Mouse (Mus musculus): ENCODE measurements around the gene Hspa12b. TPM values are rescaled to one million over a fixed set of nuclear protein-coding genes. Genes with fewer than 3 reads are reported as not detected.

The Hspa12b gene
- total and polyA plus RNA-seq, 3 experiments: 0.98 to 2.9 (median 2.2) TPM

DNA sequence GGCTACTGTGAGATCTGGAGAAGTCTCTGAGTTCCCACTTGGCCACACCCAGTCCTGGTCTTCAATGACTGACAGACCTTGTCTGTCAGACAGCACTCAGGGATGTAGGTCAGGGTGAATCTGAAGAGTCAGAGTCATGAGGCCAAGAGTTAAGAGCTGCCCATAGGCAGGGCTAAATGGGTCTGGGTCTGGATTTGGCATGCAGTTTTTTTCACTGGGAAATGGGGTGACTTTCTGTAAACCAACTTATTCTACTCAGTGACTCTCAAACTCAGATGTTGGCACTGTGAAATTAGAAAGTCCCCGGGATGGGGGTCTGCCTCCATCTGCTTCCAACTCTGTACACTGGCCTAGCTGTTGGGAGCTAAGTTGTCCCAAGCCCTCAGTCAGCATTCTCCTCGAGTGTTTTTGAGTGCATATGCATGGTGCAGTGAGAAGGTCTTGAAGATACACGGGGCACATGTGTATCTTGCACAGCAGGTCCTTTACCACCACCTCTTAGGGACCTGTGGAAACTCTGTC is 1.6 kb downstream of the Hspa12b start:
- Histone ChIP-seq H3K9me3 (replicated peaks) (no peaks in the 10 kb centered on the region), H3K4me3 (ENCODE audit: low read depth, low read length) (no peak overlapping the region), H3K36me3 (replicated peaks) (no peaks in the 10 kb centered on the region), H3K27me3 (ENCODE audit: insufficient read depth, low read length) (peaks cover 18% of the 10 kb centered on the region), H3K4me1 (ENCODE audit: insufficient read depth, low read depth, low read length) (peaks cover 72% of the 10 kb centered on the region)
- ATAC-seq (ENCODE audit: extremely low read depth, insufficient number of reproducible peaks, low FRiP score, poor library complexity, severe bottlenecking) (no peak), DNase-seq (ENCODE audit: low spot score) (no peak)
- no peak for TF ChIP-seq GATA2 (IDR thresholded peaks at IDR 0.05; ENCODE audit: borderline replicate concordance, low read depth, low read length)

DNA sequence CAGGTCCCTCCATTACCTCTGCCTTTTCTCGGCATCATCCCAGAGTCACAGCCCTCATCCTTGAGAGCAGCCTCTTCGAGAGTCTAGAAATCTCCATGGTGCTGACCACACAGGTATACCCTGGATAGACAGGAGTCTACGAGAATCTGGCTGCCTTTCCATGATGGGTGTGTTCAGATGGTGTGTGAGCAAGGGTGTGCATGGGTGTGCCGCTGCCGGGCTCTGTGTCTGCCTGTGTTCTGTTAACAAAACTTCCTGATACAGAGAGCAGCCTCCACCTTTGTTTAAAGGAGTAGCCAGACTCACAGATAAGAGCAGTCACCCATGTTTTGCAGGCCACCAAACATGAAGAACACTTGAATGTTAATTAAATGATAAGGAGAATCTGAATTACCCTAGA is 2.8 kb downstream of the Hspa12b start:
- ATAC-seq (ENCODE audit: extremely low read depth, insufficient number of reproducible peaks, low FRiP score, poor library complexity, severe bottlenecking): no peak
- H3K4me1 ChIP-seq (ENCODE audit: insufficient read depth, low read depth, low read length): peaks cover 70% of the 10 kb centered on the region
- TF ChIP-seq GATA2 (IDR thresholded peaks at IDR 0.05; ENCODE audit: borderline replicate concordance, low read depth, low read length): no peak
- no peak for TF ChIP-seq TAL1 (conservative IDR thresholded peaks at IDR 0.05; ENCODE audit: low read depth, low read length)
- TF ChIP-seq CTCF (IDR thresholded peaks at IDR 0.05; ENCODE audit: low read depth, low read length): no peak
- TF ChIP-seq POLR2AphosphoS5 (IDR thresholded peaks at IDR 0.05; ENCODE audit: insufficient replicate concordance, low read depth, low read length): no peak
- no peak for TF ChIP-seq GATA1 (IDR thresholded peaks at IDR 0.05; ENCODE audit: borderline replicate concordance, low read length)
- peaks cover 4% of the 10 kb centered on the region for H3K36me3 ChIP-seq (replicated peaks)
- DNase-seq (ENCODE audit: low spot score): no peak
- H3K9me3 ChIP-seq (replicated peaks): no peaks in the 10 kb centered on the region
- H3K4me3 ChIP-seq (ENCODE audit: low read depth, low read length): no peak overlapping the region
- peaks cover 11% of the 10 kb centered on the region; the same call in 1 of the 2 replicates for H3K27me3 ChIP-seq (ENCODE audit: insufficient read depth, low read length)

DNA sequence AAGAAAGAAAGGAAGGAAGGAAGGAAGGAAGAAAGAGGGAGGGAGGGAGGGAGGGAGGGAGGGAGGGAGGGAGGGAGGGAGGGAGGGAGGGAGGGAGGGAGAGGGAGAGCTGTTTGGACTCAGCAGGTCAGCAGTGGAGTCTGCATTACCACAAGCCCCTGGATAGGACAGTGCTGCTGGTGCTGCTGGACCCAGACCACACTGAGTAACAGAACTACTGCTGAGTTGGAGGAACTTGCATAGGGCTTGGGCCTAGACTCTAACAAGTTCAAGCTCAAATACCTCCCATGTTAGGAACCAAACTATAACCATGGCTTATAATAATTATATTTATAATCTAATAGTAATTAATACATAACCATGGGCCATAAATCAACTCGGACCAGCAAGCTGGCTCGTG is 3.8 kb downstream of the Hspa12b start:
- H3K36me3 ChIP-seq (replicated peaks): peaks cover 5% of the 10 kb centered on the region
- H3K27me3 ChIP-seq (ENCODE audit: insufficient read depth, low read length): peaks cover 6% of the 10 kb centered on the region; the same call in 1 of the 2 replicates
- no peak overlapping the region for H3K4me3 ChIP-seq (ENCODE audit: low read depth, low read length)
- TF ChIP-seq POLR2AphosphoS5 (IDR thresholded peaks at IDR 0.05; ENCODE audit: insufficient replicate concordance, low read depth, low read length) (no peak), CTCF (IDR thresholded peaks at IDR 0.05; ENCODE audit: low read depth, low read length) (no peak), TAL1 (conservative IDR thresholded peaks at IDR 0.05; ENCODE audit: low read depth, low read length) (no peak), GATA1 (IDR thresholded peaks at IDR 0.05; ENCODE audit: borderline replicate concordance, low read length) (no peak), GATA2 (IDR thresholded peaks at IDR 0.05; ENCODE audit: borderline replicate concordance, low read depth, low read length) (no peak)
- H3K4me1 ChIP-seq (ENCODE audit: insufficient read depth, low read depth, low read length): peaks cover 73% of the 10 kb centered on the region
- no peak for ATAC-seq (ENCODE audit: extremely low read depth, insufficient number of reproducible peaks, low FRiP score, poor library complexity, severe bottlenecking)
- no peak for DNase-seq (ENCODE audit: low spot score)
- H3K9me3 ChIP-seq (replicated peaks): no peaks in the 10 kb centered on the region

DNA sequence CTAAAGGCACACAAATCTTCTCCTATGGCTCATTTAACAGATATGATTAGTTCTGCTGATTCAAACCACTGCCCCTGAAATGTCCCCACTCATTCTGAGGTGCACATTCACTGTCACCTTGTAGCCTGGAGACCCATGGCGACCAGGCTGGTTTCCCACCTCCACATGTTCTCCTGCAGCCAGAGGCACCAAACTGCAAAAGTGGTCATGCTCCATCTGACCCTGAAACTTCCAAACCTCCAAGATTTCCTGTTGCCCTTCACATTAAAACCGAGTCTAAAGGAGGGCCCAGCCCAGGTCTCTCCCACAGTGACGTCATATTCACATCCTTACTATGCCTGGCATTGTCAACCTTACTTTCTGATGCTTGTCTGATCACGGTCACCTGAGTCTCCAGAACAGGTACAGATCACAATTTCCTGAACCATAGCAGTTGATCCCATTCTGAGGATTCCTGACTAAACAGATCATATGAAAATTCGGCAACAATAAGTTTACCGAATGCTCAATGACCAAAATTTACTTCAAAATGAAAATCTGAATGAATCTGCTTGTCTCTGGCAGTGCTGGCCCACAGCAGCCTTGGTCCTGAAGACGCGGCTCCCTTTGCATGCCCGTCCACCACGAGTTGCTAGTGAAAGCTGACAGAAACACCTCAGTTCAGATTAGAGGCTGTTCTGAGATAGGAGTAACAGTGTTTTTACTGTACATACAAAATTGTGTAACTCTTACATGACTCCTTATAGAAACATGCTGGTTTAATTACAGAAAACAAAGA is 5.2 kb downstream of the Hspa12b start:
- ATAC-seq (ENCODE audit: extremely low read depth, insufficient number of reproducible peaks, low FRiP score, poor library complexity, severe bottlenecking) (no peak), DNase-seq (ENCODE audit: low spot score) (no peak)
- H3K4me1 ChIP-seq (ENCODE audit: insufficient read depth, low read depth, low read length): peaks cover 72% of the 10 kb centered on the region
- peaks cover 5% of the 10 kb centered on the region for H3K36me3 ChIP-seq (replicated peaks)
- H3K4me3 ChIP-seq (ENCODE audit: low read depth, low read length): no peak overlapping the region
- H3K9me3 ChIP-seq (replicated peaks): no peaks in the 10 kb centered on the region
- TF ChIP-seq GATA1 (IDR thresholded peaks at IDR 0.05; ENCODE audit: borderline replicate concordance, low read length): no peak
- no peak for TF ChIP-seq POLR2AphosphoS5 (IDR thresholded peaks at IDR 0.05; ENCODE audit: insufficient replicate concordance, low read depth, low read length)
- no peak for TF ChIP-seq TAL1 (conservative IDR thresholded peaks at IDR 0.05; ENCODE audit: low read depth, low read length)
- no peak for TF ChIP-seq CTCF (IDR thresholded peaks at IDR 0.05; ENCODE audit: low read depth, low read length)
- no peak for TF ChIP-seq GATA2 (IDR thresholded peaks at IDR 0.05; ENCODE audit: borderline replicate concordance, low read depth, low read length)
- H3K27me3 ChIP-seq (ENCODE audit: insufficient read depth, low read length): peaks cover 2% of the 10 kb centered on the region; the same call in 1 of the 2 replicates

DNA sequence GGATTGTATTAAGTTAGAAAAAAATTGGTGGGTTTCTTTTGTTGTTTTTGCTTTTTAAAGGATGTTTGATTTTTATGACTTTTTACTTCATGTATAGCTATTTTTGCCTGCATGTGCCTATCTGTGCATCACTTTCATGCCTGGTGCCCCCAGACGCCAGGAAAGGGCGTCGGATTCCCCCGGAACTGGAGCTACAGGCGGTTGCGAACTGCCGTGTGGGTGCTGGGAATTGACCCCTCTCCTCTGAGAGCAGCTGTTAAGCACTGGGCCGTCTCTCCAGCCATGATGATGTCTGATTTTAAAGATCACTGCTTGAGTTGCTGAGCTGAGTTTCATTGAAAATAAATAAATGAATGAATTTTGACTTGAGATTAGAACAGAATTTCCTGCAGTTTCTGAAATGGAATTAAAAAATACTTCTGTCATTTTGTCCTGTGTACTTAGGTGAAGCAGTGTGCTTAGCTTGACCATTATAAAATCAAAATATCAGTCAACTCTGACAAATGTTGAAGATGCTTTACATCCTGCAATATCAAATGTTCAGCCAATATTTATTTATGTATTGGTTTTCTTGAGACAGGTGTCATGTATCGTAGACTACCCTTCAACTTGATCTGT is 6.0 kb downstream of the Hspa12b start, which contains the start of gene Gm11037:
TSS of gene Gm11037 (plus strand) at position 568 of the 618 bp plus-strand sequence.
- Histone ChIP-seq H3K9me3 (replicated peaks) (no peaks in the 10 kb centered on the region), H3K27me3 (ENCODE audit: insufficient read depth, low read length) (peaks cover 2% of the 10 kb centered on the region; the same call in 1 of the 2 replicates), H3K4me3 (ENCODE audit: low read depth, low read length) (no peak within 1 kb of the TSS), H3K36me3 (replicated peaks) (peaks cover 5% of the 10 kb centered on the region), H3K4me1 (ENCODE audit: insufficient read depth, low read depth, low read length) (peaks cover 66% of the 10 kb centered on the region)
- TF ChIP-seq GATA2 (IDR thresholded peaks at IDR 0.05; ENCODE audit: borderline replicate concordance, low read depth, low read length): no peak
- no peak for TF ChIP-seq POLR2AphosphoS5 (IDR thresholded peaks at IDR 0.05; ENCODE audit: insufficient replicate concordance, low read depth, low read length)
- no peak for TF ChIP-seq CTCF (IDR thresholded peaks at IDR 0.05; ENCODE audit: low read depth, low read length)
- no peak for TF ChIP-seq TAL1 (conservative IDR thresholded peaks at IDR 0.05; ENCODE audit: low read depth, low read length)
- TF ChIP-seq GATA1 (IDR thresholded peaks at IDR 0.05; ENCODE audit: borderline replicate concordance, low read length): no peak
- DNase-seq (ENCODE audit: low spot score) (no peak), ATAC-seq (ENCODE audit: extremely low read depth, insufficient number of reproducible peaks, low FRiP score, poor library complexity, severe bottlenecking) (no peak)

DNA sequence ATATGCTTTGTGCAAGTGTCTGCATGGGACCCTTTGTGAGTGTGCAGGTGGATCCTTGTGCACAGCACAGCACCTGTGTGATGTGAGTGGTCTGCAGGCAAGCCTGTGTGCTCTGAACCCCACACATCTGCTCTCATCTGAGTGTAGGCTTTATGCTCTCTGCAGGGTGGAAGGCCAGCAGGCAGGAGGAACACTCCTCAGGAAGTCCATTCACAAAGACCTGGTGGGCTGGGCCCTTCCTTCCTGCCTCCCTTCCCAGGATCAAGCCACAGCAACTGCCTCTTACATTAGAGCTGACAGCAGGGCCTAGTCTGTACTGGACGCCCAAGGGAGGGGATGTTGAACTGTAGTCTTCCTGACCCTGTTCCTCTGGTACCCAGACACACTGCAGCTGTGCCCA is 7.3 kb downstream of the Hspa12b start:
- Histone ChIP-seq H3K4me1 (ENCODE audit: insufficient read depth, low read depth, low read length) (peaks cover 53% of the 10 kb centered on the region), H3K4me3 (ENCODE audit: low read depth, low read length) (no peak overlapping the region), H3K9me3 (replicated peaks) (no peaks in the 10 kb centered on the region), H3K27me3 (ENCODE audit: insufficient read depth, low read length) (no peaks in the 10 kb centered on the region), H3K36me3 (replicated peaks) (peaks cover 5% of the 10 kb centered on the region)
- TF ChIP-seq POLR2AphosphoS5 (IDR thresholded peaks at IDR 0.05; ENCODE audit: insufficient replicate concordance, low read depth, low read length) (no peak), GATA2 (IDR thresholded peaks at IDR 0.05; ENCODE audit: borderline replicate concordance, low read depth, low read length) (no peak), GATA1 (IDR thresholded peaks at IDR 0.05; ENCODE audit: borderline replicate concordance, low read length) (no peak), CTCF (IDR thresholded peaks at IDR 0.05; ENCODE audit: low read depth, low read length) (no peak), TAL1 (conservative IDR thresholded peaks at IDR 0.05; ENCODE audit: low read depth, low read length) (no peak)
- ATAC-seq (ENCODE audit: extremely low read depth, insufficient number of reproducible peaks, low FRiP score, poor library complexity, severe bottlenecking) (no peak), DNase-seq (ENCODE audit: low spot score) (no peak)

All from G1E (cell line).